Mouse (Mus musculus) forebrain, embryonic 11.5 days (tissue): ENCODE results near the gene Tnnc2. TPM values are rescaled to one million over a fixed set of nuclear protein-coding genes. Genes with fewer than 3 reads are reported as not detected.
"Not testable (repeated sequence)": the region's sequence is repeated elsewhere in the genome, so short reads cannot be mapped to it uniquely, and the experiment has no call there.

Source experiments
- ATAC-seq: fragments of 200-750 bp; cut with Nextera tagmentation; replicated peaks from 2 replicates; pipeline ENCODE4 v1.8.0; 2017; ENCODE audit warnings: moderate TSS enrichment; ENCODE audit not compliant: low FRiP score
- DNase-seq: peaks from one replicate; pipeline ENCODE4 v3.0.0-alpha.2; 2017; ENCODE audit warnings: low spot score
- H3K27ac ChIP-seq: fragments of 300-500 bp; sonication (generic); 2 replicates; pipeline ENCODE4 v1.5.1; 2014; ENCODE audit warnings: low read depth, low read length
- H3K27me3 ChIP-seq: fragments of 300-500 bp; sonication (generic); 2 replicates; pipeline ENCODE4 v1.6.1; 2014; ENCODE audit warnings: mild to moderate bottlenecking, low read length, mixed read lengths; ENCODE audit not compliant: control insufficient read depth, insufficient read depth
- H3K36me3 ChIP-seq: fragments of 300-500 bp; sonication (generic); 2 replicates; pipeline ENCODE4 v1.6.1; 2014; ENCODE audit warnings: mild to moderate bottlenecking, low read length, moderate library complexity, mixed read lengths; ENCODE audit not compliant: control insufficient read depth, insufficient read depth
- H3K4me1 ChIP-seq: fragments of 300-500 bp; sonication (generic); replicated peaks from 2 replicates; pipeline ENCODE4 v1.6.1; 2014; ENCODE audit warnings: low read length, mixed read lengths; ENCODE audit not compliant: control insufficient read depth, insufficient read depth
- H3K4me2 ChIP-seq: fragments of 300-500 bp; sonication (generic); 2 replicates; pipeline ENCODE4 v1.6.1; 2014; ENCODE audit warnings: low read depth, mild to moderate bottlenecking, low read length, moderate library complexity, mixed read lengths; ENCODE audit not compliant: severe bottlenecking
- H3K4me3 ChIP-seq: fragments of 300-500 bp; sonication (generic); 2 replicates; pipeline ENCODE4 v1.5.1; 2014; ENCODE audit warnings: low read depth, low read length
- H3K9ac ChIP-seq: fragments of 300-500 bp; sonication (generic); 2 replicates; pipeline ENCODE4 v1.6.1; 2014; ENCODE audit warnings: low read length
- H3K9me3 ChIP-seq: fragments of 300-500 bp; sonication (generic); 2 replicates; pipeline ENCODE4 v1.6.1; 2016; ENCODE audit warnings: low read length, mixed read lengths; ENCODE audit not compliant: control insufficient read depth
- WGBS: fragments of 180-500 bp; shearing (Covaris S2); extraction: QIAGEN DNeasy Blood & Tissue Kit; methylation state at CpG from one replicate; pipeline ENCODE4 v1.1.7; 2014; 5-methylcytosine and 5-hydroxymethylcytosine counted together
- polyA plus RNA-seq: library from polyadenylated mRNA; unstranded; fragments of >200 nt; fragmentation: Nextera tagmentation; extraction: Ambion mirVana; gene quantifications from 2 replicates; pipeline ENCODE4 v1.2.1, GENCODE M21; 2014

Gene Tnnc2
- polyA plus RNA-seq, 1 experiment from 2014 or later, result not detected

- H3K9ac ChIP-seq, result peak within 1 kb of the TSS; percentile 76
- H3K4me2 ChIP-seq, result peak within 1 kb of the TSS; percentile 64
- no peaks in the 10 kb centered on the region; the same call in 1 of the 2 replicates for H3K36me3 ChIP-seq
- DNase-seq, result peak; percentile 96
- no peaks in the 10 kb centered on the region for H3K9me3 ChIP-seq
- H3K27me3 ChIP-seq, result no peaks in the 10 kb centered on the region
- peak; percentile 98 for ATAC-seq
- under 1% methylated on average over 47 of the region's 47 CpGs for WGBS
- peak within 1 kb of the TSS; percentile 80 for H3K4me3 ChIP-seq
- peaks cover 5% of the 10 kb centered on the region; the same call in 1 of the 2 replicates for H3K4me1 ChIP-seq
- H3K27ac ChIP-seq, result no peak within 1 kb of the TSS
Measured at GRCm38 (mm10) chr2:164804533-164805331, 25.0 kb upstream of the Tnnc2 start, which contains the start of the genes Acot8 and Zswim3. Acot8 (minus strand) TSS chr2:164804882. Zswim3 (plus strand) TSS chr2:164805098.

- ATAC-seq, result no peak
- Histone ChIP-seq H3K4me1 (peaks cover 5% of the 10 kb centered on the region; the same call in 1 of the 2 replicates), H3K27ac (no peak overlapping the region), H3K9me3 (no peaks in the 10 kb centered on the region), H3K27me3 (no peaks in the 10 kb centered on the region), H3K9ac (peak overlapping the region; percentile 76), H3K36me3 (no peaks in the 10 kb centered on the region; the same call in 1 of the 2 replicates), H3K4me2 (peak overlapping the region; percentile 60), H3K4me3 (peak overlapping the region; percentile 80)
- no peak for DNase-seq
- 64% methylated on average over 1 of the region's 1 CpGs for WGBS
Measured at GRCm38 (mm10) chr2:164803921-164804313, 24.1 kb upstream of the Tnnc2 start.

- peak overlapping the region; percentile 76 for H3K9ac ChIP-seq
- H3K27ac ChIP-seq, result no peak overlapping the region
- no peaks in the 10 kb centered on the region; the same call in 1 of the 2 replicates for H3K36me3 ChIP-seq
- H3K4me1 ChIP-seq, result peaks cover 5% of the 10 kb centered on the region; the same call in 1 of the 2 replicates
- ATAC-seq, result no peak
- peak overlapping the region; percentile 80; the same call in 1 of the 2 replicates for H3K4me3 ChIP-seq
- H3K4me2 ChIP-seq, result peak overlapping the region; percentile 60
- DNase-seq, result no peak
- H3K27me3 ChIP-seq, result no peaks in the 10 kb centered on the region
- no peaks in the 10 kb centered on the region for H3K9me3 ChIP-seq
- 92% methylated on average over 16 of the region's 16 CpGs for WGBS
Measured at GRCm38 (mm10) chr2:164803201-164803920, 23.6 kb upstream of the Tnnc2 start.

- H3K9me3 ChIP-seq, result no peaks in the 10 kb centered on the region
- peaks cover 5% of the 10 kb centered on the region; the same call in 1 of the 2 replicates for H3K4me1 ChIP-seq
- no peak overlapping the region for H3K27ac ChIP-seq
- ATAC-seq (no peak), DNase-seq (no peak)
- WGBS, result 90% methylated on average over 13 of the region's 13 CpGs
- H3K4me3 ChIP-seq, result no peak overlapping the region
- no peak overlapping the region for H3K4me2 ChIP-seq
- H3K9ac ChIP-seq, result no peak overlapping the region
- no peaks in the 10 kb centered on the region; the same call in 1 of the 2 replicates for H3K36me3 ChIP-seq
- no peaks in the 10 kb centered on the region for H3K27me3 ChIP-seq
Measured at GRCm38 (mm10) chr2:164800252-164801004, 20.7 kb upstream of the Tnnc2 start.

- not testable (repeated sequence) for DNase-seq, H3K27me3 ChIP-seq, H3K4me3 ChIP-seq, H3K27ac ChIP-seq, H3K4me1 ChIP-seq, H3K36me3 ChIP-seq, H3K4me2 ChIP-seq, H3K9ac ChIP-seq, H3K9me3 ChIP-seq, ATAC-seq
- 85% methylated on average over 6 of the region's 6 CpGs for WGBS
Measured at GRCm38 (mm10) chr2:164798554-164798953, 18.8 kb upstream of the Tnnc2 start.

GRCm38 (mm10) chr2:164795868-164796267 is 16.1 kb upstream of the Tnnc2 start:
- H3K4me3 ChIP-seq, result no peak overlapping the region
- peaks cover 4% of the 10 kb centered on the region; the same call in 1 of the 2 replicates for H3K36me3 ChIP-seq
- no peaks in the 10 kb centered on the region for H3K4me1 ChIP-seq
- no peaks in the 10 kb centered on the region for H3K9me3 ChIP-seq
- no peak for ATAC-seq
- no peaks in the 10 kb centered on the region for H3K27me3 ChIP-seq
- 90% methylated on average over 4 of the region's 4 CpGs for WGBS
- H3K4me2 ChIP-seq, result no peak overlapping the region
- no peak for DNase-seq
- no peak overlapping the region for H3K27ac ChIP-seq
- H3K9ac ChIP-seq, result no peak overlapping the region

GRCm38 (mm10) chr2:164794293-164794692 is 14.5 kb upstream of the Tnnc2 start:
- Histone ChIP-seq H3K36me3 (peaks cover 4% of the 10 kb centered on the region; the same call in 1 of the 2 replicates), H3K4me3 (no peak overlapping the region), H3K27ac (no peak overlapping the region), H3K4me1 (no peaks in the 10 kb centered on the region), H3K27me3 (no peaks in the 10 kb centered on the region), H3K9ac (no peak overlapping the region), H3K9me3 (no peaks in the 10 kb centered on the region), H3K4me2 (no peak overlapping the region)
- DNase-seq (peak; percentile 86), ATAC-seq (peak; percentile 24; the same call in 1 of the 2 replicates)
- WGBS, result 35% methylated on average over 5 of the region's 5 CpGs

- H3K9me3 ChIP-seq, result no peaks in the 10 kb centered on the region
- H3K27ac ChIP-seq, result no peak overlapping the region
- 88% methylated on average over 2 of the region's 2 CpGs for WGBS
- peaks cover 4% of the 10 kb centered on the region; the same call in 1 of the 2 replicates for H3K36me3 ChIP-seq
- ATAC-seq, result no peak
- no peak overlapping the region for H3K4me2 ChIP-seq
- no peak overlapping the region for H3K4me3 ChIP-seq
- H3K4me1 ChIP-seq, result no peaks in the 10 kb centered on the region
- DNase-seq, result no peak
- no peaks in the 10 kb centered on the region for H3K27me3 ChIP-seq
- H3K9ac ChIP-seq, result no peak overlapping the region
Measured at GRCm38 (mm10) chr2:164793772-164794171, 14.0 kb upstream of the Tnnc2 start.
